Mouse (Mus musculus) MEL-GATA-1-ER (cell line): ENCODE results near the gene Scrg1.
"Not testable (repeated sequence)": the region's sequence is repeated elsewhere in the genome, so short reads cannot be mapped to it uniquely, and the experiment has no call there.

Experiments used
- DNase-seq: peaks from one replicate; pipeline ENCODE4 v3.0.0-alpha.2; 2012; ENCODE audit warnings: low read depth; ENCODE audit errors: extremely low read depth

The Scrg1 gene

DNA sequence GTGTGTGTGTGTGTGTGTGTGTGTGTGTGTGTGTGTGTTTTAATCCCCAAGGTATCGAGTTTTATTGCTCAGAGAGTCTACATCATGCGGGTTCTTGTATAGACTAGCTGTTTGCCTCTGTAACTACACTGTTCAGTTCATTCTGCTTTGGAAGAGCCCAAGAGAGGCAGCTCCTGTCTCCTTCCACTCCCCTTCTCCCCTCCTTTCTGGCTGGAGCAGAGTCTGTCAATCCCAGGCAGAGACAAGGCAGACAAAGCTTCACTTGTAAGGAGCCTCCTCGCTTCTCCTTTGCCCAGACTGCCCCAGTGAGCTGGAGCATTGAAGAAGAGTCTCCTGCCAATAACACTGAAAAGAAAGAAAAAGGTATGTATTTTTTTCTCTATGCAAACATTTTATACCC is at the start of gene Scrg1:
TSS of gene Scrg1 (plus strand) at position 159 of the 400 bp plus-strand sequence.
- no peak for DNase-seq

DNA sequence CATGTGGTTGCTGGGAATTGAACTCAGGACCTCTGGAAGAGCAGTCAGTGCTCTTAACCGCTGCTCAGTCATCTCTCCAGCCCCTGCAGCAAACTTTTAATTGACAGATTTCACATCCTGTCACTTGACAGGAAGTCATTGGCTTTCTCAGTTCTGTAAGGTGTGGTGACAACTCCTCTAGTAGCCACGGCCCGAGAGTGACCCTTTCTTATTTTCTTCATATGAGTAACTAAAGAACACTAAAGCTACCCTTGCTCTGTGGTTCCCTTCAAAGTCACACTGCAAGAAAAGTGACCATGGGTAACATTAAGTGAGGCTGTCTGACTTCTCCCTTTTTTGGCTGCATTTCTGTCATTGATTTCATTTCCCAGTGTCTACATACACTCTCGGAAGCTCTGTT is 49.4 kb upstream of the Scrg1 start:
- DNase-seq = no peak

DNA sequence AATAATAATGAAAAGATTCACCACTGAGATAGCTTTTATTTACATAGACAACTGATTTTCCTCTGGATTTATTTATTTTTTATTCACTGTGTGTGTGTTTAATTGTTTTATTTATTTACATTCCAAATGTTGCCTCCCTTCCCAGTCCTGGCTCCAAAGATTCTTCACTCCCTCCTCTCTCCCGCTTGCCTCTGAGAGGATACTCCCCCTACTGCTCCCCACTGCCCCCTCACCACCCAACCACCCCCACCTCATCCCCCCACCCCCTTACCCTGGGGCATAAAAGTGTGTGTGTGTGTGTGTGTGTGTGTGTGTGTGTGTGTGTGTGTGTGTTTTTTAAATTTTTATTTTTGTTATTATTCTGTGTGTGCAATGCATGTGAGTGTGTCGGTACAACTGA is 46.4 kb upstream of the Scrg1 start:
- DNase-seq = no peak

DNA sequence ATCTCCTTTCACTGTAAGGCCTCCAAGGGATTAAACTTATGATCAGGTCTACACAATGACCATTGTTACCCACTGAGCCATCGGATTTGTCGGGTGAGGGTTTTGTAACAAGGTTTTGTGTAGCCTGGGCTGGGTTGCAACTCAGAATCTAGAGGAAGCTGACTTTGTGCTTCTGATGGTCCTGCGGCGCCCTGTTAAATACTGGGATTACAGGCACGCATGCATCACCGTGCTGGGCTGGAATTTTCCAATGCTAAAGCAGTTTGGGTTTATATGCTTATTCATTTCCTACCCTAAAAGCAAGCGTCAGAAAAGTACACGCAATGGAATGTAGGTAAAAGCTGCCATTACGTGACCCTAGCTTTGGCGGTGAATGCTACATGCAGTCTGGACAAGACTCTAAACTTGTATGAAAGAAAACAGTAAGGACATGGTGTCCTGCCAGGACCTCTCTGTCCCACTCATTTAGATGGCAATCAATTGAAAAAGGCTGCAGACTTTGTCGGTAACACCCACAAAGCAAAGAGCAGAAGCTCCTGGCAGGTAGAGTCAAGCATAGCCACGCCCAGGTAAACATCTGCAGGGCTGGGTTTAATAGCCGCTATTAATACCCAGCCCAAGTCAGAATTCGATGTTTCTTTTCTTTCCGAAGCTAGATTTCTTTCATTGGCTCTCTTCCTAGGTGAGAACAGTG is 45.8 kb upstream of the Scrg1 start:
- DNase-seq = no peak

DNA sequence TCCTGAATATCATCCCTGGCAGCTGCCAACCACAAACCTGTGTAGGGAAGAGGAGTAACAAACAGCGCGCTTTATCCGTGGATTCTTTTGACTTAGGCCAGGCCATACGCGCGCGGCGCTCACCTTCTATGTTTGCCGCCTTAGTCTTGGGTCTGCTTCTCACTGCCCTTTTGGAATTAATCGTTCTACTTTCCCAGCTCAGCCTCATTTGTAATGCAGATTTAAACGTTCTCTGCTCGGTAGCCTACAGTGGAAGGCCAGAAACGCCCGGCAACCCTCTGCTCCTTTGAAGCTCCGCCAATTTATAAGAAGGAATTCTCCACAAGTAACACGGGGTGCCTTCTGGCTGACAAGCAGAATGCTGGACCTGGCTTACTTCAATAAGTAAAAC is 45.3 kb upstream of the Scrg1 start:
- no peak for DNase-seq

GRCm38 (mm10) chr8:57411366-57411765 is 44.4 kb upstream of the Scrg1 start:
- no peak for DNase-seq

GRCm38 (mm10) chr8:57416827-57417226 is 38.9 kb upstream of the Scrg1 start:
- no peak for DNase-seq

DNA sequence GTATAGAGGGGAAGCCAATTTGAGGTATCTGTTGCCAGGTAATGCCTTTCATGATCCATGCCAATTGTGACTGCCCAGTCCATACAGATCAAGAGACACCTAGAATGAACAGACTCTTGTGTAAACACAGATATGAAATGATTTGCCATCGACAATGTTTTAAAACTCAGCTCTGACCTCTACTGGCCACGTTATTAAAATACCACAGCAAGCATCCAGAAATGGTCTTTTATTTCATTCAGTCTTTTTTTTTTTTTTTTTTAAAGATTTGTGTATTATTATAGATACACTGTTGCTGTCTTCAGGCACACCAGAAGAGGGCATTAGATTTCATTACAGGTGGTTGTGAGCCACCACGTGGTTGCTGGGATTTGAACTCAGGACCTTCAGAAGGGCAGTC is 29.6 kb upstream of the Scrg1 start:
- no peak for DNase-seq

- DNase-seq = peak; percentile 49
These were observed 27.9 kb upstream of the Scrg1 start for GRCm38 (mm10) chr8:57427581-57428366.

- no peak for DNase-seq
These were observed 27.2 kb upstream of the Scrg1 start for GRCm38 (mm10) chr8:57428566-57428965.

GRCm38 (mm10) chr8:57429166-57429887 is 26.4 kb upstream of the Scrg1 start:
- peak; percentile 78 for DNase-seq

DNA sequence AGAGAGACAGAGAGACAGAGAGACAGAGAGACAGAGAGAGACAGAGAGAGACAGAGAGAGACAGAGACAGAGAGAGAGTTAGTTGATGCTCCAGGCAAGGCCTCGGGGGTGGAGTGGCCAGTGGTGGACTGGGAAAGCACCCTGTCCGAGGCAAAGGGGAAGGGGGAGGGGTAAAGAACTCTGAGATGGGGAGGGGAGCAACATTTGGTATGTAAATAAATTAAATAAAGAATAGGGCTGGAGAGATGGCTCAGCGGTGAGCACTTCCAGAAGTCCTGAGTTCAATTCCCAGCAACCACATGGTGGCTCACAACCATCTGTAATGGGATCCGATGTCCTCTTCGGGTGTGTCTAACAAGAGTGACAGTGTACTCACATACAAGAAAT is 25.8 kb upstream of the Scrg1 start:
- not testable (repeated sequence) for DNase-seq

GRCm38 (mm10) chr8:57430901-57431300 is 24.8 kb upstream of the Scrg1 start:
- no peak for DNase-seq

- no peak for DNase-seq
These were observed 22.9 kb upstream of the Scrg1 start for GRCm38 (mm10) chr8:57432802-57433201.

DNA sequence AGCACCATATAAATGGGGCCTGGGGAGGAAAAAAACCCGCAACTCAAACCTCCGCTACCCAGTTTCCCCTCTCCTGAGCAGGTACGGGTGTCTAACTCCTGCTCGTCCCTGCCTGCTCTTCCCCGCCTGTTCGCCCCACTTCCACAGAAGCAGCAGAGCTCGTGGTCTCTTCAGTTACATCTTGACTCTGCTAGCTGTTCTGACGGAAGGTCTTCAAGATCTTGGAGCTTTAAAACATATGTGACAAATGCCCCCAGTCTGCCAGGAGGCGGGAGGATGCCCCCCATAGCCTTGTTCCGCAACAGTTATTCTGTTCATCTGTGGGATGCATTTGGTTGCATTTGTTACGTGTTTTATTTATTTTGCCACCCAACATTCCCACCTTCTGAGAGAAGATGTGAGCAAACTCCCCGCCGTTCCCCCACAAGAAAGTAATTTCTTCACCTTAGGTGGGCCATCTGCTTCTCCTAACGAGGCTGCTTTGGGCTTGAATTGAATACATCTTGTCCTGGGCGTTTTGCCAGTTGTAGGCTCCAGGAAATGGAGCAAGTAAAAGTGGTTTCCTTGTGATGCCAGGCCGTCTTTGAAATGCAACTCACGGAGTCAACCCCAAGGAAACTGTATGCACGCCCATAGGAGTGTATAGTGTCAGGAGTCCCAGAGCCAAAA is 19.8 kb upstream of the Scrg1 start:
- no peak for DNase-seq

GRCm38 (mm10) chr8:57436437-57436796 is 19.3 kb upstream of the Scrg1 start:
- DNase-seq = no peak

- no peak for DNase-seq
These were observed 14.6 kb upstream of the Scrg1 start for GRCm38 (mm10) chr8:57441131-57441530.

DNA sequence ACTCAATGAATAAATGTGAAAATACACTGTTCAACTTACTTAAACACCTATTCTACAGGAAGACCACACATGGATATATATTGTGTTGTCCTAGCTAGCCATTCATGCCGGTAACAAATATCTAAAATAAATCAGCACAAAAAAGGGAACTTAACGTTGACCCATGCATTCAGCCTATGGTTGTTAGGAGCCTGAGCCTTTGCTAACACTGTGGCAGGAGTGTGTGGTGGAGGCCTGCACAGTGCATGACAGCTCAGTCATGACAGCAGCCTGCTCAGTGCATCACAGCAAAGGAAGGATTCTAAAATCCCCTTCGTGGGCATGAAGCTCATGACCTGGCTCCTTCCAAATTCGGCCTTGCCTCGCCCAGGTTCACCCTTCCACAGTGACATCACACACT is 14.2 kb upstream of the Scrg1 start:
- no peak for DNase-seq

DNA sequence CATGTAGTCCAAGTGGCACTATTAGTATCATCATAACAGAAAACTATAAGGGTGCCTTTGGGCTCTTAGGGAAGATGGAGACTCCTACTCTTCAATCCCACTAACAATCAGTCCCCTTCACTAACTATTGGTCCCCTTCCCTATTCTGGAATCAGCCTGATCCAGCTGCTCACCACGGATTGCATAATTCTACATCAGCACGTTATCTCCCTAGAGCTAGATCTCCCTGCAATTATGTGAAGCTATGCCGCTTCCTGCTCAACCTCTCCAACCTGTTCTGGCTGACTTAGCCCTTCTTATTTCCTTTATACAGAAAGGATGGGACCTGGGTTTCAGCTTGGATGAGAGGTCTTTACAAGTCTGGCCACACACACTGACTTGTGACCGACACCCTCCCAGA is 12.4 kb upstream of the Scrg1 start:
- DNase-seq = no peak

DNA sequence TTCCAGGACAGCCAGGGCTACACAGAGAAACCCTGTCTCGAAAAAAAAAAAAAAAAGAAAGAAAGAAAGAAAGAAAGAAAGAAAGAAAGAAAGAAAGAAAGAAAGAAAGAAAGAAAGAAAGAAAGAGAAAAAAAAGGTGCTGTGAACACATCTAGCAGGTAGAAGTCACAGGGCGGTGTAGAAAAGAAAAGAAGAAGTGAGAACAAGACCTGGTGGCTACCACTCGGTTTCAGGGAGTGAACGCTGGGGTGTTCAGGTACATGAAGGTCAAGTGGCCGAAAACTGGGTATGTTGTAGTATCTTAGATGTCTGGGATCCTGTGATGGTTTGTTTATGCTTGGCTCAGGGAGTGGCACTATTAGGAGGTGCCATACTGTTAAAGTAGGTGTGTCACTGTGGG is 9.8 kb upstream of the Scrg1 start:
- DNase-seq = not testable (repeated sequence)

- no peak for DNase-seq
These were observed 5.0 kb upstream of the Scrg1 start for GRCm38 (mm10) chr8:57450726-57451125.

- DNase-seq = no peak
These were observed 3.8 kb upstream of the Scrg1 start for GRCm38 (mm10) chr8:57451896-57452295.
